Mouse (Mus musculus) granulocyte monocyte progenitor cell, adult 5-6 weeks (primary cell): ENCODE data around the gene Slmap. TPM values are rescaled to one million over a fixed set of nuclear protein-coding genes. Genes with fewer than 3 reads are reported as not detected.
A peak's percentile ranks its signal among the peaks of the same experiment; 100 is the strongest.
"Not testable (repeated sequence)": the region's sequence is repeated elsewhere in the genome, so short reads cannot be mapped to it uniquely, and the experiment has no call there.

ENCODE experiments used
- ATAC-seq: replicated peaks from 2 replicates; pipeline ENCODE4 v1.8.0; 2016; ENCODE audit warnings: mild to moderate bottlenecking, moderate TSS enrichment, inconsistent platforms; ENCODE audit not compliant: poor library complexity, severe bottlenecking
- total RNA-seq, 2 experiments: library from RNA; stranded (forward) in 1 of 2; stranded (reverse) in 1 of 2; fragments of 200-712, 200-1000 nt in 1 of 2; fragments of >200 nt in 1 of 2; fragmentation: Nextera tagmentation in 1 of 2; gene quantifications; 2 replicates each; pipeline ENCODE4 v1.2.3; 2014 to 2017

The Slmap gene
- total RNA-seq, 2 experiments from 2014 or later: 66.3 to 78.6 TPM

- no peak for ATAC-seq
These were observed 114.5 kb downstream of the Slmap start for GRCm38 (mm10) chr14:26420231-26420630.

- no peak for ATAC-seq
These were observed 116.8 kb downstream of the Slmap start for GRCm38 (mm10) chr14:26417956-26418355.

- no peak for ATAC-seq
These were observed 117.6 kb downstream of the Slmap start for GRCm38 (mm10) chr14:26417088-26417487.

- no peak for ATAC-seq
These were observed 121.2 kb downstream of the Slmap start for GRCm38 (mm10) chr14:26413581-26413980.

- no peak for ATAC-seq
These were observed 128.0 kb downstream of the Slmap start for GRCm38 (mm10) chr14:26406746-26407145.

GRCm38 (mm10) chr14:26398508-26399160 is 136.1 kb downstream of the Slmap start:
- no peak for ATAC-seq

DNA sequence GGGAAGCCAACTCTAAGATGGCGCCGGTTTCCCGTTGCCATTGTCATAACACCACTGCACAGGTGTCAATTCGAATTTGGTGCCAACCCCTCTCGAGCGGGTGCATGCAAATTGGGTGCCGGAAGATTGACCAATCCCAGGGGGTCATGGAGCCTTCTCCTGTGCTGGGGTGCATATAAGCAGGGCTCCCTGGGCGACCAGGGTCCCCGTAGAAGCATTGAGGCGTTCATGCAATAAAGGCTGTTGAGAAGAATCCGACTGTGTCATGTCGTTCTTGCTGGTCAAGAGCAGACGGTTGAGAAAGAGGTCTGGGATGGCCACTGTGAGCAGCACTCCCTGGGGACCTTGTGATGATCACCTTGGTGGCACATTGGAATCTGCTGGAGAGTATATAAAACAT is 142.9 kb downstream of the Slmap start:
- ATAC-seq: no peak

DNA sequence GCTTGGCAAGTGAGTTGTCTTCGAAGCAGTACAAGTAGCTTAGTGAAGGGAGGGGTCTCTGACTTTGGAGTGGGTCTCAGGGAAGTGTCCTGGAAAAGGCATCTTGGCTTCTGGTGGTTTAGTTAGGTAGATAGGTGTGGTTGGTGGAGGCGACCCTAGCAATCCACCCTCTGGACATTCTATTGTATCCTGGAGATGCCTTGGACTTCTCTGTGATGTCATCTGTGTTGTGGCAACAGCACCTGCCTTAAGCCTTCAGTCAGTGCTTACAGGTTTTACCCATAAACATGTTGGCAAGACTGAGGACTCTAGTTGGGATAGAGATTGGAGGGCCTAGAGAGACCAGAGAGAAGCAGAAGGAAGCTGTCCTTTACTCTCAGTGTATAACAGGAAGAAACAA is 145.8 kb downstream of the Slmap start:
- not testable (repeated sequence) for ATAC-seq

- not testable (repeated sequence) for ATAC-seq
These were observed 147.7 kb downstream of the Slmap start for GRCm38 (mm10) chr14:26386999-26387398.

DNA sequence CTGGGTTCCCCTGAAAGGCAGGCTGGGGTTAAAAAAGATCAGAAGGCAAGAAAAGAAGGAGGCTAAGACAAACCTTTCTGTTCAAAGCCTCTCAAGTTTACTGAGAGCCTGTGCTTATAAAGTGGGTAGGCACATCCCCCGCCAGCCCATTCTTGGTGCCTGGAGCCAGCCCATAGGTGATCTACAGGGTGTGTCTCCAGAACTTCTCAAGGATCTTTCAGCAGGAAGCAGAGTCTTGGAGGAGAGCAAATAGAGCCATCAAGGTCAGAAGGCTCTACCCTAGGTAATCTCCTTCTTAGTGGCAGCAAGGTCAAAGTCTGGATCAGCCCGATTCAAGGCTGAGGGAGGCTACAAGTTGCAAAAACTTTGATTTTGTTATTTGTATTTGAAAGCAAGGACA is 149.1 kb downstream of the Slmap start:
- not testable (repeated sequence) for ATAC-seq

- ATAC-seq: no peak
These were observed 155.7 kb downstream of the Slmap start for GRCm38 (mm10) chr14:26379071-26379470.

- ATAC-seq: peak; percentile 56; the same call in 1 of the 2 replicates
These were observed 158.1 kb downstream of the Slmap start for GRCm38 (mm10) chr14:26376652-26377051.

Other genes starting within 250 kb of the Slmap start
- gene Dennd6a, start 38.9 kb upstream of the Slmap start, total RNA-seq (2014; fragmentation: Nextera tagmentation): 18.5 and 19.7 TPM in 2 replicates
- 21.6 and 24.5 TPM in 2 replicates for gene Dennd6a, start 38.9 kb upstream of the Slmap start, total RNA-seq (2017)
- gene Arf4, start 103.1 kb upstream of the Slmap start, total RNA-seq (2014; fragmentation: Nextera tagmentation): 238 and 255 TPM in 2 replicates
- 85.9 and 123 TPM in 2 replicates for gene Arf4, start 103.1 kb upstream of the Slmap start, total RNA-seq (2017)
- 10.3 and 12.2 TPM in 2 replicates for gene Pde12, start 135.0 kb upstream of the Slmap start, total RNA-seq (2014; fragmentation: Nextera tagmentation)
- gene Pde12, start 135.0 kb upstream of the Slmap start, total RNA-seq (2017): 12.4 and 14.5 TPM in 2 replicates
- gene Dnah12, start 158.3 kb upstream of the Slmap start, total RNA-seq (2014; fragmentation: Nextera tagmentation): 0.09 TPM in 1 of 2 replicates, not detected in the other
- gene Dnah12, start 158.3 kb upstream of the Slmap start, total RNA-seq (2017): 0.04 and 0.10 TPM in 2 replicates